Mouse (Mus musculus): Measurements from ENCODE around the gene Hecw2. TPM values are rescaled to one million over a fixed set of nuclear protein-coding genes. Genes with fewer than 3 reads are reported as not detected.

Gene Hecw2
- total and polyA plus RNA-seq, 3 experiments: 1.6 to 18.8 (median 11.9) TPM

GRCm38 (mm10) chr1:53927605-53928004, 267.4 kb downstream of the Hecw2 start:
- H3K27ac ChIP-seq: no peak overlapping the region
- H3K27me3 ChIP-seq (ENCODE audit: control insufficient read depth, insufficient read depth, low read length): no peaks in the 10 kb centered on the region
- no peak overlapping the region for H3K4me3 ChIP-seq
- DNase-seq: peak in 1 of 2 experiments; percentile 14
- intact Hi-C loops (cut with DNase I): no loop called here
- no peaks in the 10 kb centered on the region for H3K79me2 ChIP-seq (replicated peaks; ENCODE audit: control insufficient read depth, insufficient read depth, low read length)
- H3K9ac ChIP-seq (ENCODE audit: low read depth, low read length): no peak overlapping the region
- H3K36me3 ChIP-seq (ENCODE audit: control insufficient read depth, insufficient read depth, low read length): peaks cover 6% of the 10 kb centered on the region; the same call in 1 of the 2 replicates
- 45% methylated on average over 4 of the region's 4 CpGs for WGBS
- peaks cover 4% of the 10 kb centered on the region for H3K4me1 ChIP-seq (ENCODE audit: control insufficient read depth, insufficient read depth, low read length)
- TF ChIP-seq EP300 (IDR thresholded peaks at IDR 0.05; ENCODE audit: insufficient read depth, low read depth, low read length) (no peak), POLR2A (IDR thresholded peaks at IDR 0.05; ENCODE audit: insufficient read depth, low read depth, low read length) (no peak), CTCF (IDR thresholded peaks at IDR 0.05) (peak; percentile 73)

GRCm38 (mm10) chr1:53925149-53925901, 269.6 kb downstream of the Hecw2 start:
- Histone ChIP-seq H3K9ac (ENCODE audit: low read depth, low read length) (no peak overlapping the region), H3K27ac (no peak overlapping the region), H3K4me3 (no peak overlapping the region), H3K79me2 (replicated peaks; ENCODE audit: control insufficient read depth, insufficient read depth, low read length) (no peaks in the 10 kb centered on the region), H3K36me3 (ENCODE audit: control insufficient read depth, insufficient read depth, low read length) (no peaks in the 10 kb centered on the region), H3K4me1 (ENCODE audit: control insufficient read depth, insufficient read depth, low read length) (no peaks in the 10 kb centered on the region), H3K27me3 (ENCODE audit: control insufficient read depth, insufficient read depth, low read length) (no peaks in the 10 kb centered on the region)
- intact Hi-C loops (cut with DNase I): no loop called here
- 76% methylated on average over 18 of the region's 18 CpGs for WGBS
- DNase-seq: no peak
- TF ChIP-seq CTCF (IDR thresholded peaks at IDR 0.05) (no peak), EP300 (IDR thresholded peaks at IDR 0.05; ENCODE audit: insufficient read depth, low read depth, low read length) (no peak), POLR2A (IDR thresholded peaks at IDR 0.05; ENCODE audit: insufficient read depth, low read depth, low read length) (no peak)

- Histone ChIP-seq H3K4me1 (ENCODE audit: control insufficient read depth, insufficient read depth, low read length) (no peaks in the 10 kb centered on the region), H3K4me3 (no peak overlapping the region), H3K27ac (no peak overlapping the region), H3K36me3 (ENCODE audit: control insufficient read depth, insufficient read depth, low read length) (no peaks in the 10 kb centered on the region), H3K9ac (ENCODE audit: low read depth, low read length) (no peak overlapping the region), H3K27me3 (ENCODE audit: control insufficient read depth, insufficient read depth, low read length) (no peaks in the 10 kb centered on the region), H3K79me2 (replicated peaks; ENCODE audit: control insufficient read depth, insufficient read depth, low read length) (no peaks in the 10 kb centered on the region)
- 55% methylated on average over 3 of the region's 3 CpGs for WGBS
- TF ChIP-seq EP300 (IDR thresholded peaks at IDR 0.05; ENCODE audit: insufficient read depth, low read depth, low read length): no peak
- no peak for TF ChIP-seq POLR2A (IDR thresholded peaks at IDR 0.05; ENCODE audit: insufficient read depth, low read depth, low read length)
- no peak for TF ChIP-seq CTCF (IDR thresholded peaks at IDR 0.05)
- intact Hi-C loops (cut with DNase I): loop anchor here (5.0 to 10.0 kb wide), 2 partner anchors 200 to 283 kb away; partner anchors contain the start of gene Hecw2
- no peak for DNase-seq
These were observed 283.1 kb downstream of the Hecw2 start for GRCm38 (mm10) chr1:53911848-53912247.

- H3K9ac ChIP-seq (ENCODE audit: low read depth, low read length): no peak overlapping the region
These were observed 284.7 kb downstream of the Hecw2 start for GRCm38 (mm10) chr1:53910251-53910650.

GRCm38 (mm10) chr1:53909118-53909517, 285.9 kb downstream of the Hecw2 start:
- no peaks in the 10 kb centered on the region for H3K36me3 ChIP-seq (ENCODE audit: control insufficient read depth, insufficient read depth, low read length)
- WGBS: 6% methylated on average over 3 of the region's 3 CpGs

More at GRCm38 (mm10) chr1:53910251-53910650, 284.7 kb downstream of the Hecw2 start:
- TF ChIP-seq POLR2A (IDR thresholded peaks at IDR 0.05; ENCODE audit: insufficient read depth, low read depth, low read length): no peak
- no peak for TF ChIP-seq EP300 (IDR thresholded peaks at IDR 0.05; ENCODE audit: insufficient read depth, low read depth, low read length)
- TF ChIP-seq CTCF (IDR thresholded peaks at IDR 0.05): no peak
- Histone ChIP-seq H3K36me3 (ENCODE audit: control insufficient read depth, insufficient read depth, low read length) (no peaks in the 10 kb centered on the region), H3K79me2 (replicated peaks; ENCODE audit: control insufficient read depth, insufficient read depth, low read length) (no peaks in the 10 kb centered on the region), H3K27ac (no peak overlapping the region), H3K4me1 (ENCODE audit: control insufficient read depth, insufficient read depth, low read length) (no peaks in the 10 kb centered on the region), H3K4me3 (no peak overlapping the region), H3K27me3 (ENCODE audit: control insufficient read depth, insufficient read depth, low read length) (no peaks in the 10 kb centered on the region)
- intact Hi-C loops (cut with DNase I): loop anchor here (5.0 to 10.0 kb wide), 2 partner anchors 202 to 285 kb away; partner anchors contain the start of gene Hecw2
- no peak for DNase-seq
- WGBS: 44% methylated on average over 1 of the region's 1 CpGs

GRCm38 (mm10) chr1:53906175-53906574, 288.8 kb downstream of the Hecw2 start:
- Histone ChIP-seq H3K27ac (no peak overlapping the region), H3K9ac (ENCODE audit: low read depth, low read length) (no peak overlapping the region), H3K4me3 (no peak overlapping the region), H3K79me2 (replicated peaks; ENCODE audit: control insufficient read depth, insufficient read depth, low read length) (no peaks in the 10 kb centered on the region), H3K27me3 (ENCODE audit: control insufficient read depth, insufficient read depth, low read length) (no peaks in the 10 kb centered on the region), H3K4me1 (ENCODE audit: control insufficient read depth, insufficient read depth, low read length) (no peaks in the 10 kb centered on the region), H3K36me3 (ENCODE audit: control insufficient read depth, insufficient read depth, low read length) (no peaks in the 10 kb centered on the region)
- WGBS: 63% methylated on average over 3 of the region's 3 CpGs
- DNase-seq: no peak
- TF ChIP-seq CTCF (IDR thresholded peaks at IDR 0.05) (no peak), EP300 (IDR thresholded peaks at IDR 0.05; ENCODE audit: insufficient read depth, low read depth, low read length) (no peak), POLR2A (IDR thresholded peaks at IDR 0.05; ENCODE audit: insufficient read depth, low read depth, low read length) (no peak)
- intact Hi-C loops (cut with DNase I): no loop called here

More at GRCm38 (mm10) chr1:53909118-53909517, 285.9 kb downstream of the Hecw2 start:
- intact Hi-C loops (cut with DNase I): loop anchor here (1.0 kb wide), 3 partner anchors 130 to 472 kb away; no protein-coding TSS in a partner anchor
- H3K9ac ChIP-seq (ENCODE audit: low read depth, low read length): no peak overlapping the region
- H3K4me3 ChIP-seq: no peak overlapping the region
- no peaks in the 10 kb centered on the region for H3K27me3 ChIP-seq (ENCODE audit: control insufficient read depth, insufficient read depth, low read length)
- no peaks in the 10 kb centered on the region for H3K79me2 ChIP-seq (replicated peaks; ENCODE audit: control insufficient read depth, insufficient read depth, low read length)
- DNase-seq: no peak
- no peaks in the 10 kb centered on the region for H3K4me1 ChIP-seq (ENCODE audit: control insufficient read depth, insufficient read depth, low read length)
- H3K27ac ChIP-seq: no peak overlapping the region
- TF ChIP-seq POLR2A (IDR thresholded peaks at IDR 0.05; ENCODE audit: insufficient read depth, low read depth, low read length): no peak
- peak; percentile 88 for TF ChIP-seq CTCF (IDR thresholded peaks at IDR 0.05)
